Mouse (Mus musculus): ENCODE results near the gene Adcy3.

The Adcy3 gene

DNA sequence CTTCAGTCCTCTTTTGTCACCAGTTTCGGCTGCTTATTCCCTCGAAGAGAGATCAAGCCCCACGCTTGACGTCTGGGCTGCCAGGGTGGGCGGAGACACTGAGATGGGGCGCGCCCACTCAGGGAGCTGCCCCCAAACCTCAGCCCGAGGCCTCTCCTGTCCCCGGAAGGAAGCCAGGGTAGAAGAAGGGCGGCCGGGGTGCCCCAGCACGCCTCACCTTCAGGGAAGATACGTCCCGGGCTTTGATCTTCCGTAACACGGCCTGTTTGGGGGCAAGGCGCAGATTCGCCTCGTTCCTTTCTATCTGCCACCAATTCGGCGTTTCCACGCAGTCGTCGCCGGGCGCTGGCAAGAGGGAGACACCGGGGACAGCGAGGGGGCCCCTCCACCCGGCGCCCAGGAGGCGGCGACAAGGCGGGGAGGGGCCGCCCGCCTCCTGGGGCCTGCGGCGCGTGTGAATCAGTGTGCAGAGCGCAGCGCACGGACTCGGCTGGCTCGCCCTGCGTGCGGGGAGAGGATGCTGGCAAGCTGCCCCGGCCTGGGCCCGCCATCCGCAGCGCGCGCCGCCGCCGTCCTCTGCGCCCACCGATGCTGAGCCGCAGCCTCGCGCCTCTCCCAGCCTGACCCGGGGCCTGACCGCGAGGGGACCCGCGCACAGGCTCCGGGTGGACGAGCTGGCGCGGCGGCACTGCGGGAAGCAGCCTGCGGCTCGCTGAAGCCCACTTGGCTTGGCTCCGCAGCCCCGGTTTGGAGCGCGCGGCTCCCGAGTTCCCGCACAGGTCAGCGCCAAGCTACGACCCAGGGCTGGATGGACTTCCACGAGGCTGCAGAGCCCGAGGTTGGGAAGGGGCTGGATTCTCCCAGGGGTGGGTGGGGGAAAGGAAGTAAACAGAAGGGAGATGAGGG, at the start of gene Adcy3:
Gene Adcy3, plus strand, starts transcription at position 163 of the 906 bp plus-strand sequence.
- DNase-seq (ENCODE audit: low read depth, low spot score), result peak; percentile 55

DNA sequence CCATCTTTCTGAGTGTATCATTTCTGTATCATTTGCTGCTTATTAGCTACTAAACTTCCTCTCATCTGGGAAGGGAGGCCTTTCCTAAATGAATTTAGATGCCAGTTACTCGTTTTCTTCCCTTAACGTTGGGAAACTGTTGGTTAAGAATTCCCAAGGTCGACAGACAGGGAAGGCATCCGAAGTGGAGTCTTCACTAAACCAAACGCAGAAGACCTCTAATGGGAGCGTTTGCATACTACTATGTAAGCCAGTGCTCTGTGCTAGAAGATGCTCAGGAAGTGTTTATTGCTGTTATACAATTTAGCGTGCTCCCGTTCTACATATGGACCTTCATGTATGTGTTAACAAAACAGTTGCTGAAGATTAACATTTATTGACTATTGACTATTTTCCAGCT, 49.5 kb upstream of the Adcy3 start:
- DNase-seq (ENCODE audit: low read depth, low spot score), result no peak

GRCm38 (mm10) chr12:4107383-4107782, 25.5 kb upstream of the Adcy3 start:
- peak; percentile 63 for DNase-seq (ENCODE audit: low read depth, low spot score)

- no peak for DNase-seq (ENCODE audit: low read depth, low spot score)
These were observed 16.8 kb upstream of the Adcy3 start for GRCm38 (mm10) chr12:4116132-4116531.

DNA sequence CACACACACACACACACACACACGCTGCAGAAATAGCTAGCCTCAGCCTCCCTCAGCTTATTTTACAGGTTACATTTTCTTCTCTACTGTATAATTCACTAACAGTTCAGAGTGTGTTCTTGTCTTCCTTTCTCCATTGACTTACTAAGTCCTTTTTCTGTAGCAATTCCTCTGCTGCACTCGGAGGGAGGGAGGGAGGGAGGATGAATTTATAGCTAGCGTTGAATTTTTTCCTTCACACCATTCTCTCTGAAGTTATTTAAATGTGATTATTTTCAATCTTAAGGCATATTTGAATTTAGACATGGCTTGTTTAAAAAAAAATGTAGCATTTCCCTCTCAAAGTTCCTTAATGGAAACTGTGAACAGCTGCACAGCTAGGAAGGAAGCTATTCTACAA, 15.8 kb upstream of the Adcy3 start:
- DNase-seq (ENCODE audit: low read depth, low spot score), result no peak

DNA sequence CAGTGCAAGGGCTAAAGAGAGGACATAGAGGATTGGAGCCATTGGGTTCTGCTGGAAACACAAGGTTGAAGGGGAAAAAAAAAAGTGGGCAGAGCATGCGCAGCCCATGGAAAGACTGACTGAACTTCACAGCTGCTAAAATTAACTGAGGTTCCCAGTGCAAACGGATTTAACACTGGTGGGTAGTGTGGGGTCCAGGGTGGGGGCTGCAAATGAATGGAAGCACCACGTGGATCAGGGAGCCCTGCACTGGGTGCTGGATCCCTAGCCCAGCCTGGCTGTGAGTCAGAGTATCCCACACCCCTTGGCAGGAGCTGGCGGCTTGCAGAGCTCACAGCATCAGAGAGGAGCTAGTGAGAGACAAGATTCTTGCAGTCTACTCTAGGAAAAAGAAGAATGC, 15.3 kb upstream of the Adcy3 start:
- DNase-seq (ENCODE audit: low read depth, low spot score), result no peak

DNA sequence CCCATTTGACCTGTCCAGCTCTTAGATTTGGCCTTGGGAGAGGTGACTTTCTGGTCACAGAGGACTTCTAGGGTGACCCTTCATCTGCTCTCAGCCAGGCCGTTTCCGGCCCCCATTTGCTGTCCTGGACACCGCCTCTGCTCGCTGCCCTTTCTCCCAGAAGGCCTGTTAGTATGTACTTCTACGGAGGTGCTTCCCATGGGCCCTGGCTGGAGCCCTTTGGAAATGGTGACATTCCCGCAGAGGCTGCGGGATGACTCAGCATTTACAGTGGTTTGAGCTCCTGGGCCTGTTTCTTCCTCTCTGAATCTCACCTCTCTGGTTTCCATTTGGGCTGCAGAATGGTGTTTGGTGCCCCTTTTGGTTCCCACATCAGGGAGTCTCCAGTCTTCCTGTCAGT, 5.6 kb upstream of the Adcy3 start:
- no peak for DNase-seq (ENCODE audit: low read depth, low spot score)

GRCm38 (mm10) chr12:4133847-4134212, 927 bp downstream of the Adcy3 start:
- DNase-seq (ENCODE audit: low read depth, low spot score), result peak; percentile 11

- no peak for DNase-seq (ENCODE audit: low read depth, low spot score)
These were observed 10.3 kb downstream of the Adcy3 start for GRCm38 (mm10) chr12:4143179-4143578.

DNA sequence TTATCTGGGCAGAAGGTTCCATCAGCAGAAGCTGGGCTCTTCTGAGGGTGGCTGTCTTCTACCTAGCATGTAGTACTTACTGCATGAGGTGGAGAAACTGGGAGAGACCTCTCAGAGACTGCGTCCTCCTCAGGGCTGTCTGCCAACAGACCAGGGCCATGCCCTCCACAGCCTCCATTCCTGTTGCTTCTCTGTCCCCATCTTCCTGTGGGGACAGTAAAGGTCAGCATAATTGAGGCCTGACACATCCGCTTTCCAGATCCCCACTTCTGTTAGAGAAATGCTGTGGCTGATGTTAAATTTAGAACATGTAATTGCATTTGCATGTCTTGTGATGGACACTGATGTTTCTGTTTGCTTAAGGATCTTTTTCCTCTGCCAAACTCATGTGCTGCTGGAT, 18.0 kb downstream of the Adcy3 start:
- no peak for DNase-seq (ENCODE audit: low read depth, low spot score)

DNA sequence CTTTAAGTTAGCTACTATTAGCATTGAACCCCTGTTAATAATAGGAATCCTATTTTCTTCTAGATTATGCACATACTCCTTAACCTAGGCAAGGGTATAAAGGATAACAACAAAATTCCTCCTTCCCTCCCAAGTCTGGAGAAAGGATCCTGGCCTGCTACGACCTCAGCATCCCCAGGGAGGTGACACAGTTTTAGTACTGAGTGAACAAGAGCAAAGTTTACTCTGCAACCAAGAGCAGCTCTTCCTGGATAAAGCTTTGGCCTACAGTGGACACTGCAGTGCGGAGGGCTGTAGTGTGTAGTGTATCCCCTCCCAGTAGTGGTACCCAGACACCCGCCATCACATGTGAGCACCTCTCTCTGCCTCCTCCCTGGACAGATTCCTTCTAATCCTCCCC, 19.1 kb downstream of the Adcy3 start:
- DNase-seq (ENCODE audit: low read depth, low spot score), result no peak

GRCm38 (mm10) chr12:4157466-4157865, 24.6 kb downstream of the Adcy3 start:
- DNase-seq (ENCODE audit: low read depth, low spot score), result no peak

DNA sequence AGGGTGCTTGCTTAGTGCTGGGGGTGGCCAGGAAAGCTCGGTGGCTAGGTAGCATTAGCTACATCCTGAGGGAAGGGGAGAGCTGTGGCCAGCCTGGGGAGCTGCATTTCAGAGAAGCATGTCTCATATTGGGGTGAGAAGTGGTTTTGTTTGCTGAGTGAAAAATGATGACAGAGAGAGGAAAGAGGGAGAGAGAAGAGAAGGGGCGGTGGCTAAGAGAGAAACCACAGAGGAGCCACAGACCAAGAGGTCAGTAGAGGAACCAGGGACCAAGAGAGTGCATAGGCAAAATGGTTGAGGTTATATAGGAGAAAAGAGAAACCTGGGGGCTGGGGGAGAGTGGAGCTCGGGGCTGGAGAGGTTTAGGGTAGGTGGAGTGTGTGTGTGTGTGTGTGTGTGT, 25.3 kb downstream of the Adcy3 start:
- DNase-seq (ENCODE audit: low read depth, low spot score), result no peak

DNA sequence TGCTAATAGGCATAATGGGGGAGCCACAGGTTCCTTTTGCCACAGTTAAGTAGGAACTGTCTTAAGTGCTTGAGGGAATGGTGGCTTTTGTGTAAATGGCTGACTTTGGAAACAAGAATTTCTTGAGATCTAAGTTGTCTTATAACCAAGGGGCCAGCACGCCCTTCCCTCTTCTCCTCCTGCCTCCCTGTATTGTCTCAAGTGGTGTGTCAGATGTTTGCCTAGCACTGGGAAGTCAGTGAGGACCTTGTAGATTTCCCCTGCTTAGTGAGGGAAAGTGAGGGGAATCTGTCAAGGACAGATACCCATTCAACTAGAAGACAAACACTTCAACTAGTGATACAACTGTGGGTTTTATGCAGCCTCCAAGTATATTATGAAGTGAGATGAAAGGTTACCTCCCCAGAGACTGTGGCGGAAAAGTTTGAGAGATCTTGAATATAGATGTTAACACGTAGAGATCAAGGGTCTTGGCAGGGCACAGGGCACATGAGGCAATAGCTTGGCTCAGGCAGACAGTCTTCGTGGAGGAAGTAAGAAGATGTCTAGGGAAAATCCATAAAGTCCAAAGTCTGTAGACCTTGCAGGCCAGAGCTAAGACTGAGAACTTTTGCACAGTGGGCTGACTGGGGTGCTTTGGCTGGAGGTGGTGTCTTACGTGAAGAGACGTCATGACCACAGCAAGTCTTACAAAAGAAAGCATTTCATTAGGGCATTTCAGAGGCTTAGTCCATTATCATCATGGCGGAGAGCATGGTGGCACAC, 26.1 kb downstream of the Adcy3 start:
- no peak for DNase-seq (ENCODE audit: low read depth, low spot score)

- peak; percentile 8 for DNase-seq (ENCODE audit: low read depth, low spot score)
These were observed 27.4 kb downstream of the Adcy3 start for GRCm38 (mm10) chr12:4160322-4160721.

DNA sequence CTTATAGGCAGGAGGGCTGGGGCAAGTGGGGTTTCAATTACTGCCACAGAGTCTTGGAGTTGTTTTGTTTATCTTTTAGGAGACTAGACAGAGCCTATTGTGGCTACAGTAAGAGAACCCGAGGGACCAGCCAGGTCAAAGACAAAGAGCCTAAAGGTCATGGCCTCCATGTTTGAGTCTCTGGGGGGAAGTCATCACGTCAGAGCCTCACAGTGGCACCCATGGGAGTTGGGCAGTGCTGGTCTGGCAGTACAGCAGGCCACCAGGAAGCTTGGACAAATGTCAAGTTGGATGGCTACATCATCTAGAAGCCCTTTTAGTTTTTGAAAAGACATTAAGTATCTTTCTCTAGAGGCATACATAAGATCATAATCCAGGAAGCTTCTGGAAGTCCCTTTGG, 30.0 kb downstream of the Adcy3 start:
- no peak for DNase-seq (ENCODE audit: low read depth, low spot score)

- no peak for DNase-seq (ENCODE audit: low read depth, low spot score)
These were observed 34.1 kb downstream of the Adcy3 start for GRCm38 (mm10) chr12:4166970-4167369.

- DNase-seq (ENCODE audit: low read depth, low spot score), result no peak
These were observed 36.2 kb downstream of the Adcy3 start for GRCm38 (mm10) chr12:4169058-4169457.

DNA sequence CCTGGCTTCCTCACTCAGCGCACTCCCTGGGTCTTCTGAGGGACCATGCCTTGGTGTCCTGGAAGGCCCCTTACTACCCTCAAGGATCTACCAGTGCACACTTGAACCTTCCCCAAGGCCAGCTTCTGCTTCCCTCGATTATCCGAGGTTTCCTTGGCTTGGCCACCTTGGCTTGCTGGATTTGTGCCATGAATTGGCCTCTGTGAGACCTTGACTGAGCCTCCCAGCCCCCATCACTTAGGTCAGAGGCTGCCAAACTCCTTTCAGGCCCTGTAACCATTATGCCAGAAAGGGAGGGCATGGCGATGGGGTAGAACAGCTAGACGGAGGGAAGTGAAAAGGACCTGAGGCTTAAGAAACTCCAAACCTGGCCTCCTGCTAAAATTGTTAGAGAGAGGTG, 36.7 kb downstream of the Adcy3 start:
- DNase-seq (ENCODE audit: low read depth, low spot score), result no peak

DNA sequence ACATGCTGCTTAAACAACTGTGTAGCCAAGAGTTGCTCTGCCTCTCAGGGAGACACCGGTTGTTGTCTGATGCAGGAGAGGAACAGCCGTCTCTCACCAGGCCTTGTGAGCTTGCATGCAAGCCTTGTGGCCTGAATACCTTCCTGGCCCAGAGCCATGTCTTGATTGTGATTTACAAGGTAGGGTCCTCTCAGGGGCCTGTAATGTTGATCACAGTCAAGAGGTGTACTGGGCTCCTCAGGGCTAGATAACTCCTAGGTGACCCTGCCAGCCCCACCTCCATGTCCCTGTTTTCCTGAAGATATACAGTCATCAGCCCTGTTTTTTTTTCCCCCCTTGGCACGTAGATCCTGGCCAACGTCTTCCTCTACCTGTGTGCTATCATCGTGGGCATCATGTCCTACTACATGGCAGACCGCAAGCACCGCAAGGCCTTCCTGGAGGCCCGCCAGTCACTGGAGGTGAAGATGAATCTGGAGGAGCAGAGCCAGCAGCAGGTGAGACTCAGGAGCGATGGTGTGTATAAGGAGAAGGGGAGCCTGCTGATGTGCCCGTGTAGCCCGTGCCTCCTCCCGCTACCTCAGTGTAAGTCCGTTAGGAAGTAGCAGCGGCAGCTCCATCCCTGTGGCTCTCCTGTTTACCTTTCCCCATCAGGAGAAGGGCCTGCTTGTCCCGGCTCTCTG, 40.3 kb downstream of the Adcy3 start:
- DNase-seq (ENCODE audit: low read depth, low spot score), result no peak

DNA sequence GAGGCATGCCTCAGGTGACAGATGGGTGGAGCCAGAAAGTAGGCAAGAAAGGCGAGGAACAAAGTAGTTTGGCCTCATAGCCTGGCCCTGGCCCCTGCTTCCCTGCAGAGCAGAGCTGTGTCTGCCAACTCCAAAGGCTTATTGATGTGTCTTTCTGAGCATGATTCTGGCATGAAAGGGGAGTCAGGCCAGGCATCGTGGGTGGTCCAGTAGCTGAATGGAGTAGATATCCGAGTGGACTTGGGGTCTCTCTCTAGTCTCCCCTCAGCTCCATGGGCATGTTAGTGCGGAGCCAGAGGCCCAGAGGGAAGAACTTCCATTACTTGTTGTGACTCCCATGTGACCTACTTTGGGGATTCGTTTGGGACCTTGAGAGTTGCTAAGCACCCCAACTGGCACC, 45.9 kb downstream of the Adcy3 start:
- DNase-seq (ENCODE audit: low read depth, low spot score), result no peak

DNA sequence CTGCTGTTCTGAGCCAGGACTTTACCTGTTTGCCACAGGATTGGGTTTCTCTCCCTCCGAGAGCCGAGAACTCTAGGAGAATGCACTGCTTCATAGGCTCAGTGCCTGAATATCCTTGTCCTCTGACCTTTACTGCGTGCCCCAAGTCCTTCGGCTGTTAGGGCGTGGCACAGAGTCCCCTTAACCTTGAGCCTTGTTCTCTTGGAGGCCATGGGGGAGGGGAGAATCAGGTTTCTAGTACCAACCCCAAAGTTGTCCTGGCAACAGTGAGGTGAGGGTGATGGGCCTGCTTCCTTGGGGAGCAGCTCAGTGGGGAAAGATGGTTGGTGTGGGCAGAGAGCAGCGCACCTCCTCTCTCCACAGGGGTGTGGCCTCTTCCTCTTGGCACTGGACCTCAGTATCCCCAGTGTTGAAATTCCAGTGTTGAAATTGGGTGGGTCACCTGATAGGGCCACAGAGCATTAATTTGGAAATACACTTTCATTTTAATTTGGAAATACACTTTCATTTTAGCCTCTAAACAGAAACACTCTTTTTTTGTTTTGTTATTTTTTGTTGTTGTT, 46.8 kb downstream of the Adcy3 start:
- DNase-seq (ENCODE audit: low read depth, low spot score), result no peak

All from mesoderm, embryonic 11.5 days (tissue).